19 mouse cellular contexts compared by ENCODE assay signal in the genomic region with DNA sequence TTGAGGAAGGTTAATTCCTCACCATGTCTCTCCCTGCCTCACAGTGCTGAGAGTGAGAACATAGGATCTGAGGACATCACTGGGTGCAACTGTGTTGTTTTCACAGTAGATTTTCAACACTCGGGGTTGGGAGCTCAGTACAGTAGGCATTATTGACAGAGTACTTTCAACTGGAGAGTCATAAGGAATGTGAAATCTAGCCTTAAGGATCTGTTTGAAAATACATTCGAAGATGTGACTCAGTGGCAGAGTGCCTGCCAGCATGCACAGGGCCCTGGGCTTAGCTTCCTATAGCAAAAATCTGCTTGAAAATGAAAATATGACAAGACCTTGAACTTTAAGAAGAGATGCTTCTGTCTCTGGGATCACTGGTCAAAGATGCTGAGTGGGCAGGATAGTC.
"Had no signal": no experiment of that assay in that cellular context is flagged by ENCODE, and none has a peak within 500 bp of the region (broad histone marks: within the 10 kb centered on the region; RNA-seq: fewer than 3 reads in every experiment).

No protein-coding gene starts in this region.

- H3K27ac ChIP-seq: limb, embryonic 10.5 days; limb, embryonic 13.5 days; liver, embryonic 12.5 days; liver, embryonic 15.5 days; stomach, embryonic 15.5 days had no signal

- H3K4me1 ChIP-seq: liver, embryonic 12.5 days; liver, embryonic 15.5 days; stomach, embryonic 15.5 days had no signal

- ATAC-seq: liver, embryonic 12.5 days had no signal

- H3K36me3 ChIP-seq: limb, embryonic 10.5 days; limb, embryonic 13.5 days; liver, embryonic 12.5 days; liver, embryonic 15.5 days; stomach, embryonic 15.5 days had no signal

- H3K27me3 ChIP-seq: limb, embryonic 13.5 days; liver, embryonic 12.5 days; liver, embryonic 15.5 days; stomach, embryonic 15.5 days had no signal

- DNase-seq: kidney, adult 18-20 months; kidney, adult 9 months; kidney, postnatal 14 days; kidney, postnatal 4 days; liver; lung, adult 18-20 months; lung, postnatal 4 days; midbrain, embryonic 14.5 days; right cerebral cortex, adult 18-20 months; right cerebral cortex, postnatal 14 days; right cerebral cortex, postnatal 4 days; thymus, adult 18-20 months; thymus, postnatal 36 days had no signal

- H3K4me3 ChIP-seq: limb, embryonic 10.5 days; limb, embryonic 13.5 days; liver, embryonic 12.5 days; liver, embryonic 15.5 days; stomach, embryonic 15.5 days had no signal

- H3K9me3 ChIP-seq: limb, embryonic 10.5 days; limb, embryonic 13.5 days; liver, embryonic 12.5 days; liver, embryonic 15.5 days; stomach, embryonic 15.5 days had no signal

- H3K9ac ChIP-seq: limb, embryonic 13.5 days; liver, embryonic 12.5 days; liver, embryonic 15.5 days; stomach, embryonic 15.5 days had no signal

- H3K4me2 ChIP-seq: limb, embryonic 13.5 days; liver, embryonic 12.5 days; liver, embryonic 15.5 days; midbrain, embryonic 11.5 days; stomach, embryonic 15.5 days had no signal
